Mouse (Mus musculus): ENCODE data around the gene Cby1. TPM values are rescaled to one million over a fixed set of nuclear protein-coding genes. Genes with fewer than 3 reads are reported as not detected.

Gene Cby1
- polyA plus RNA-seq, 1 experiment: 13.3 TPM

GRCm38 (mm10) chr15:79689662-79690425 is 30.8 kb downstream of the Cby1 start:
- H3K4me3 ChIP-seq (replicated peaks; ENCODE audit: control insufficient read depth, low read depth, low read length): peak overlapping the region; percentile 50
- peak overlapping the region; percentile 62 for H3K27ac ChIP-seq (ENCODE audit: control insufficient read depth, insufficient read depth, low read depth, low read length, poor library complexity)
- 7% methylated on average over 24 of the region's 24 CpGs for WGBS
- peaks cover 3% of the 10 kb centered on the region; the same call in 1 of the 2 replicates for H3K4me1 ChIP-seq (ENCODE audit: control insufficient read depth, insufficient read depth, low read length)
- no peak for TF ChIP-seq CTCF (IDR thresholded peaks at IDR 0.05; ENCODE audit: control insufficient read depth, insufficient read depth, low read length)
- TF ChIP-seq POLR2A (IDR thresholded peaks at IDR 0.05; ENCODE audit: borderline replicate concordance, control insufficient read depth, low read depth, low read length): peak; percentile 70

DNA sequence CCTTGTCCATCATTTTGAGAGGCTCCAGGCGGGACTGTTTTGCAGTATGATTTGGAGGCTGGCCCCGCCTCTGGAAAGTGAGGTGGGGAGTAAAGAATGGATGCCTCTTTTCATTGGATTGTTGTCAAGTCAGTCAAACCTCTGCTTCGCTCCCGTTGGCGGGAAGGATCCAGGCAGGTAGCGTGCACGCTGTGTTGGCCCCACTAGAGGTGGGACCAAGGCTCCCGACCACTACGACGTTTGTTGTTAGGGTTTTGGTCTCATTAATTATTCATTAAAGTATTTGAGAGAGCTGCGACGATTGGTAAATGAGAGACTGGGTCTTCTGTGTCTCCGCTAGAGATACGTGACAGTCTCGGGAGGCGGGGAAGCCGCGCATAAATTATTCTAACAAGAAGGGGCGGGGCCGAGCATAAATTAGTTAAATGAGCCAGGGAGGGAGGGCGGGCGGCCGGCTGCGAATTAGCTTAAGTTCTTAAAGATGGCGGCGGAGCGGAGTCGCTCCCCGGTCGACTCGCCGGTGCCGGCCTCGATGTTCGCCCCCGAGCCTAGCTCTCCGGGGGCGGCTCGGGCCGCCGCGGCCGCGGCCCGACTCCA is 31.5 kb downstream of the Cby1 start, which contains the start of gene Gtpbp1:
Gene Gtpbp1, plus strand, starts transcription at position 420 of the 597 bp plus-strand sequence.
- peak within 1 kb of the TSS; percentile 87 for H3K27ac ChIP-seq (ENCODE audit: control insufficient read depth, insufficient read depth, low read depth, low read length, poor library complexity)
- H3K4me3 ChIP-seq (replicated peaks; ENCODE audit: control insufficient read depth, low read depth, low read length): peak within 1 kb of the TSS; percentile 79
- WGBS: under 1% methylated on average over 45 of the region's 45 CpGs
- TF ChIP-seq CTCF (IDR thresholded peaks at IDR 0.05; ENCODE audit: control insufficient read depth, insufficient read depth, low read length): no peak
- peak; percentile 88; the same call in 1 of the 2 replicates for TF ChIP-seq POLR2A (IDR thresholded peaks at IDR 0.05; ENCODE audit: borderline replicate concordance, control insufficient read depth, low read depth, low read length)
- H3K4me1 ChIP-seq (ENCODE audit: control insufficient read depth, insufficient read depth, low read length): peaks cover 4% of the 10 kb centered on the region; the same call in 1 of the 2 replicates

- no peak for TF ChIP-seq CTCF (IDR thresholded peaks at IDR 0.05; ENCODE audit: control insufficient read depth, insufficient read depth, low read length)
- no peak for TF ChIP-seq POLR2A (IDR thresholded peaks at IDR 0.05; ENCODE audit: borderline replicate concordance, control insufficient read depth, low read depth, low read length)
- Histone ChIP-seq H3K27ac (ENCODE audit: control insufficient read depth, insufficient read depth, low read depth, low read length, poor library complexity) (peak overlapping the region; percentile 87), H3K4me1 (ENCODE audit: control insufficient read depth, insufficient read depth, low read length) (peaks cover 6% of the 10 kb centered on the region; the same call in 1 of the 2 replicates), H3K4me3 (replicated peaks; ENCODE audit: control insufficient read depth, low read depth, low read length) (peak overlapping the region; percentile 79)
- WGBS: under 1% methylated on average over 52 of the region's 53 CpGs
These were observed 32.1 kb downstream of the Cby1 start for GRCm38 (mm10) chr15:79691023-79691508.

- peaks cover 8% of the 10 kb centered on the region; the same call in 1 of the 2 replicates for H3K4me1 ChIP-seq (ENCODE audit: control insufficient read depth, insufficient read depth, low read length)
These were observed 33.3 kb downstream of the Cby1 start for GRCm38 (mm10) chr15:79692334-79692733.

GRCm38 (mm10) chr15:79693740-79694139 is 34.7 kb downstream of the Cby1 start:
- H3K4me1 ChIP-seq (ENCODE audit: control insufficient read depth, insufficient read depth, low read length): peaks cover 8% of the 10 kb centered on the region; the same call in 1 of the 2 replicates
- peak overlapping the region; percentile 60 for H3K4me3 ChIP-seq (replicated peaks; ENCODE audit: control insufficient read depth, low read depth, low read length)
- peak overlapping the region; percentile 82 for H3K27ac ChIP-seq (ENCODE audit: control insufficient read depth, insufficient read depth, low read depth, low read length, poor library complexity)
- WGBS: 2% methylated on average over 11 of the region's 11 CpGs
- TF ChIP-seq CTCF (IDR thresholded peaks at IDR 0.05; ENCODE audit: control insufficient read depth, insufficient read depth, low read length): no peak
- no peak for TF ChIP-seq POLR2A (IDR thresholded peaks at IDR 0.05; ENCODE audit: borderline replicate concordance, control insufficient read depth, low read depth, low read length)

More at GRCm38 (mm10) chr15:79692334-79692733, 33.3 kb downstream of the Cby1 start:
- 66% methylated on average over 5 of the region's 5 CpGs for WGBS
- no peak overlapping the region for H3K27ac ChIP-seq (ENCODE audit: control insufficient read depth, insufficient read depth, low read depth, low read length, poor library complexity)
- TF ChIP-seq POLR2A (IDR thresholded peaks at IDR 0.05; ENCODE audit: borderline replicate concordance, control insufficient read depth, low read depth, low read length) (no peak), CTCF (IDR thresholded peaks at IDR 0.05; ENCODE audit: control insufficient read depth, insufficient read depth, low read length) (no peak)
- peak overlapping the region; percentile 13 for H3K4me3 ChIP-seq (replicated peaks; ENCODE audit: control insufficient read depth, low read depth, low read length)

- Histone ChIP-seq H3K27ac (ENCODE audit: control insufficient read depth, insufficient read depth, low read depth, low read length, poor library complexity) (peak overlapping the region; percentile 82), H3K4me1 (ENCODE audit: control insufficient read depth, insufficient read depth, low read length) (peaks cover 8% of the 10 kb centered on the region; the same call in 1 of the 2 replicates), H3K4me3 (replicated peaks; ENCODE audit: control insufficient read depth, low read depth, low read length) (peak overlapping the region; percentile 60)
- WGBS: 29% methylated on average over 4 of the region's 4 CpGs
- TF ChIP-seq POLR2A (IDR thresholded peaks at IDR 0.05; ENCODE audit: borderline replicate concordance, control insufficient read depth, low read depth, low read length) (no peak), CTCF (IDR thresholded peaks at IDR 0.05; ENCODE audit: control insufficient read depth, insufficient read depth, low read length) (no peak)
These were observed 35.5 kb downstream of the Cby1 start for GRCm38 (mm10) chr15:79694512-79694911.

DNA sequence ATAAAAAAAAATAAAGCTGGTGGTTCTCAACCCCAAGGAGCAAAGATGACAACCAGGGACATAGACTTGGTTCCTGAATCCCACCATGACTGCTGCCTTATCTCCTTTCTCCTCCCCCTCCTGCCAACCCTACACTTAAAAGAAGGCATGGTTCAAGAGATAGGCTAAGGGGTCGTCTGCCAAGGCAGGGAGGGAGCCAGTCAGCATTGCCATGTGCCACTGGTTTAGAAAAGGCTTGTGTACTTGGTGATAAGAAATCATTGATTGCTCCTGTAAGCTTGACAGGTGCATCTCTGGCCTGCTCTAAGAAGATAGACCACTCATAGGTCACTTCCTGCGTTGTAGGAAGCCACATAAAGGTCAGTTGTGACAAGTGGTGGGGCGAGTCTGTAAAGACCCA is 36.5 kb downstream of the Cby1 start:
- Histone ChIP-seq H3K4me1 (ENCODE audit: control insufficient read depth, insufficient read depth, low read length) (peaks cover 8% of the 10 kb centered on the region; the same call in 1 of the 2 replicates), H3K4me3 (replicated peaks; ENCODE audit: control insufficient read depth, low read depth, low read length) (no peak overlapping the region), H3K27ac (ENCODE audit: control insufficient read depth, insufficient read depth, low read depth, low read length, poor library complexity) (no peak overlapping the region)
- no peak for TF ChIP-seq CTCF (IDR thresholded peaks at IDR 0.05; ENCODE audit: control insufficient read depth, insufficient read depth, low read length)
- TF ChIP-seq POLR2A (IDR thresholded peaks at IDR 0.05; ENCODE audit: borderline replicate concordance, control insufficient read depth, low read depth, low read length): no peak
- WGBS: 50% methylated on average over 3 of the region's 3 CpGs

DNA sequence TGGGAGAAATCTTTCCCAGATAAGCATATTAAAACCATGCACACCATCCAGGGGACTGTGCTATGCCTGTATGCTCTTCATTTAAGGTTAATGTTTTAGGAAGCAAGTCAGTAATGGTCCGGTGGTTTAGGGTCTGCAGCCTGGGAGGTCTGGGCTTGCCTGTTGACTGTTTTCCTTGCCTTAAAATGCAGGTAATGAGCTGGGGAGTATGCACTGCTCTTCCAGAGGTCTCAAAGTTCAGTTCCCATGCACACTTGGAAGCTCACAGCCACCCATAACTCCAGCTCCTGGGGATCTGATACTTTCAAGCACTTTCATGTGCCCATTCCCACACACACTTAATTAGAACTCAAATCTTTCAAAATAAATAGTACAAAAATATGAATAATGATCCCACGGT is 37.5 kb downstream of the Cby1 start:
- Histone ChIP-seq H3K27ac (ENCODE audit: control insufficient read depth, insufficient read depth, low read depth, low read length, poor library complexity) (no peak overlapping the region), H3K4me3 (replicated peaks; ENCODE audit: control insufficient read depth, low read depth, low read length) (no peak overlapping the region), H3K4me1 (ENCODE audit: control insufficient read depth, insufficient read depth, low read length) (peaks cover 8% of the 10 kb centered on the region; the same call in 1 of the 2 replicates)
- 85% methylated on average over 2 of the region's 2 CpGs for WGBS
- TF ChIP-seq CTCF (IDR thresholded peaks at IDR 0.05; ENCODE audit: control insufficient read depth, insufficient read depth, low read length) (no peak), POLR2A (IDR thresholded peaks at IDR 0.05; ENCODE audit: borderline replicate concordance, control insufficient read depth, low read depth, low read length) (no peak)

All from bone marrow, adult 2 months (tissue).